Mouse (Mus musculus) myocyte (in vitro differentiated cells): ENCODE measurements around the gene Nab2. TPM values are rescaled to one million over a fixed set of nuclear protein-coding genes. Genes with fewer than 3 reads are reported as not detected.

Experiments used
- H3K27me3 ChIP-seq: one replicate; pipeline ENCODE4 v1.6.1; 2011; ENCODE audit not compliant: control insufficient read depth, insufficient read depth, insufficient read length
- H3K36me3 ChIP-seq: one replicate; pipeline ENCODE4 v1.6.1; 2011; ENCODE audit not compliant: control insufficient read depth, insufficient read depth
- H3K4me2 ChIP-seq: one replicate; pipeline ENCODE4 v1.6.1; 2011; ENCODE audit warnings: low read depth, control low read depth
- H3K4me3 ChIP-seq: one replicate; pipeline ENCODE4 v1.5.1; 2011; ENCODE audit warnings: mild to moderate bottlenecking, control low read depth, moderate library complexity
- H3K79me2 ChIP-seq: one replicate; pipeline ENCODE4 v1.6.1; 2011; ENCODE audit not compliant: control insufficient read depth, insufficient read depth
- H3ac ChIP-seq: one replicate; pipeline ENCODE4 v1.6.1; 2011; ENCODE audit not compliant: control insufficient read depth, insufficient read length
- CEBPB ChIP-seq: IDR thresholded peaks from 2 replicates; pipeline ENCODE4 v1.6.1; 2011; ENCODE audit warnings: mild to moderate bottlenecking, moderate library complexity; ENCODE audit not compliant: poor library complexity, insufficient read depth, severe bottlenecking
- E2F4 ChIP-seq: IDR thresholded peaks from one replicate; pipeline ENCODE4 v1.6.1; 2011; ENCODE audit warnings: mild to moderate bottlenecking, control low read depth, moderate library complexity; ENCODE audit not compliant: insufficient read depth
- MAX ChIP-seq: IDR thresholded peaks from one replicate; pipeline ENCODE4 v1.6.1; 2011; ENCODE audit warnings: low read depth, mild to moderate bottlenecking, control low read depth
- MYOD1 ChIP-seq, 3 experiments: IDR thresholded peaks; one replicate each; pipeline ENCODE4 v1.6.1; 2011; ENCODE audit warnings: control low read depth in 2 of 3, low read depth in 2 of 3, mild to moderate bottlenecking in 2 of 3, moderate library complexity in 1 of 3; ENCODE audit not compliant: insufficient read length in 2 of 3, control insufficient read depth in 1 of 3
- MYOG ChIP-seq, 3 experiments: IDR thresholded peaks; one replicate each; pipeline ENCODE4 v1.6.1; 2011; ENCODE audit warnings: control low read depth in 2 of 3, low read depth in 2 of 3, mild to moderate bottlenecking in 2 of 3; ENCODE audit not compliant: insufficient read length in 2 of 3, control insufficient read depth in 1 of 3, insufficient read depth in 1 of 3
- POLR2A ChIP-seq: IDR thresholded peaks from one replicate; pipeline ENCODE4 v1.6.1; 2011; ENCODE audit warnings: low read depth, mild to moderate bottlenecking, control low read depth, moderate library complexity; ENCODE audit not compliant: insufficient read length
- POLR2AphosphoS2 ChIP-seq: IDR thresholded peaks from one replicate; pipeline ENCODE4 v1.6.1; 2011; ENCODE audit warnings: low read depth, control low read depth; ENCODE audit not compliant: insufficient read length
- REST ChIP-seq: IDR thresholded peaks from one replicate; pipeline ENCODE4 v1.6.1; 2011; ENCODE audit warnings: mild to moderate bottlenecking, control low read depth, moderate library complexity; ENCODE audit not compliant: insufficient read depth, insufficient read length
- SRF ChIP-seq: IDR thresholded peaks from one replicate; pipeline ENCODE4 v1.6.1; 2011; ENCODE audit warnings: low read depth; ENCODE audit not compliant: control insufficient read depth, insufficient read length
- TCF12 ChIP-seq: IDR thresholded peaks from one replicate; pipeline ENCODE4 v1.6.1; 2011; ENCODE audit warnings: mild to moderate bottlenecking, control low read depth; ENCODE audit not compliant: poor library complexity, insufficient read depth, severe bottlenecking
- TCF3 ChIP-seq: IDR thresholded peaks from one replicate; pipeline ENCODE4 v1.6.1; 2011; ENCODE audit warnings: low read depth, control low read depth; ENCODE audit not compliant: insufficient read length
- USF1 ChIP-seq: IDR thresholded peaks from one replicate; pipeline ENCODE4 v1.6.1; 2011; ENCODE audit warnings: low read depth, mild to moderate bottlenecking, control low read depth, moderate library complexity
- polyA plus RNA-seq: library from polyadenylated mRNA; unstranded; fragments of >200 nt; fragmentation: generic; extraction: Trizol; gene quantifications from one replicate; pipeline ENCODE4 v1.2.1, GENCODE M21; 2012; ENCODE audit warnings: missing spikeins

Nab2 gene
- polyA plus RNA-seq, 1 experiment, result 68.7 TPM

- H3ac ChIP-seq, result peak overlapping the region; percentile 72
- peak overlapping the region; percentile 90 for H3K4me2 ChIP-seq
- no peaks in the 10 kb centered on the region for H3K27me3 ChIP-seq
- peak overlapping the region; percentile 98 for H3K4me3 ChIP-seq
- H3K79me2 ChIP-seq, result peaks cover 33% of the 10 kb centered on the region
- H3K36me3 ChIP-seq, result peaks cover 5% of the 10 kb centered on the region
- TF ChIP-seq POLR2AphosphoS2 (peak; percentile 62), E2F4 (no peak), MYOG (IDR thresholded peaks at IDR 0.05; ENCODE audit: control insufficient read depth in 1 of 3, insufficient read depth in 1 of 3, insufficient read length in 2 of 3, low read depth in 2 of 3) (peak in 1 of 3 experiments; percentile 51), TCF3 (peak; percentile 27), SRF (no peak), TCF12 (peak; percentile 49), USF1 (no peak), MYOD1 (IDR thresholded peaks at IDR 0.05; ENCODE audit: control insufficient read depth in 1 of 3, insufficient read length in 2 of 3, low read depth in 2 of 3) (peak in 1 of 3 experiments; percentile 1), CEBPB (no peak), MAX (no peak), REST (no peak), POLR2A (peak; percentile 69)
These were observed 887 bp downstream of the Nab2 start for GRCm38 (mm10) chr10:127667269-127668092.

GRCm38 (mm10) chr10:127666501-127667268 is 1.7 kb downstream of the Nab2 start, which contains the start of gene Nemp1:
Nemp1 (plus strand) TSS chr10:127666901.
- peaks cover 33% of the 10 kb centered on the region for H3K79me2 ChIP-seq
- peak within 1 kb of the TSS; percentile 98 for H3K4me3 ChIP-seq
- peak within 1 kb of the TSS; percentile 97 for H3K4me2 ChIP-seq
- no peaks in the 10 kb centered on the region for H3K27me3 ChIP-seq
- TF ChIP-seq POLR2A (peak; percentile 88), MYOG (IDR thresholded peaks at IDR 0.05; ENCODE audit: control insufficient read depth in 1 of 3, insufficient read depth in 1 of 3, insufficient read length in 2 of 3, low read depth in 2 of 3) (peak in 2 of 3 experiments; percentile 59 to 61), TCF3 (peak; percentile 39), TCF12 (no peak), MYOD1 (IDR thresholded peaks at IDR 0.05; ENCODE audit: control insufficient read depth in 1 of 3, insufficient read length in 2 of 3, low read depth in 2 of 3) (peak in 2 of 3 experiments; percentile 45 to 72), E2F4 (peak; percentile 21), CEBPB (0 out of 2 replicates have a peak, but pooled peaks have one; percentile 46), REST (peak; percentile 4), POLR2AphosphoS2 (peak; percentile 94), MAX (no peak), USF1 (peak; percentile 81), SRF (no peak)
- peak within 1 kb of the TSS; percentile 72 for H3ac ChIP-seq
- peaks cover 5% of the 10 kb centered on the region for H3K36me3 ChIP-seq

- H3K27me3 ChIP-seq, result no peaks in the 10 kb centered on the region
- TF ChIP-seq MYOD1 (IDR thresholded peaks at IDR 0.05; ENCODE audit: control insufficient read depth in 1 of 3, insufficient read length in 2 of 3, low read depth in 2 of 3) (no peak), CEBPB (no peak), POLR2AphosphoS2 (no peak), MYOG (IDR thresholded peaks at IDR 0.05; ENCODE audit: control insufficient read depth in 1 of 3, insufficient read depth in 1 of 3, insufficient read length in 2 of 3, low read depth in 2 of 3) (no peak), E2F4 (no peak), TCF3 (no peak), POLR2A (no peak), SRF (no peak), MAX (no peak), REST (no peak), TCF12 (no peak)
- H3ac ChIP-seq, result peak overlapping the region; percentile 72
- peak overlapping the region; percentile 97 for H3K4me2 ChIP-seq
- peaks cover 33% of the 10 kb centered on the region for H3K79me2 ChIP-seq
- peaks cover 13% of the 10 kb centered on the region for H3K36me3 ChIP-seq
- peak overlapping the region; percentile 98 for H3K4me3 ChIP-seq
These were observed 2.8 kb downstream of the Nab2 start for GRCm38 (mm10) chr10:127665366-127666181.

GRCm38 (mm10) chr10:127664891-127665290 is 3.5 kb downstream of the Nab2 start:
- Histone ChIP-seq H3K4me2 (peak overlapping the region; percentile 97), H3K36me3 (peaks cover 20% of the 10 kb centered on the region), H3K27me3 (no peaks in the 10 kb centered on the region), H3K79me2 (peaks cover 33% of the 10 kb centered on the region), H3K4me3 (peak overlapping the region; percentile 98), H3ac (peak overlapping the region; percentile 72)
- TF ChIP-seq CEBPB, result no peak
- peak; percentile 45 for TF ChIP-seq POLR2AphosphoS2
- TF ChIP-seq TCF3, result no peak
- TF ChIP-seq POLR2A, result peak; percentile 23
- no peak for TF ChIP-seq SRF
- peak in 2 of 3 experiments; percentile 30 to 63 for TF ChIP-seq MYOD1 (IDR thresholded peaks at IDR 0.05; ENCODE audit: control insufficient read depth in 1 of 3, insufficient read length in 2 of 3, low read depth in 2 of 3)
- no peak for TF ChIP-seq USF1
- no peak for TF ChIP-seq E2F4
- no peak for TF ChIP-seq MAX
- no peak for TF ChIP-seq REST
- no peak for TF ChIP-seq TCF12
- no peak for TF ChIP-seq MYOG (IDR thresholded peaks at IDR 0.05; ENCODE audit: control insufficient read depth in 1 of 3, insufficient read depth in 1 of 3, insufficient read length in 2 of 3, low read depth in 2 of 3)
